Mouse (Mus musculus): ENCODE results near the gene Cntrob.

DNA sequence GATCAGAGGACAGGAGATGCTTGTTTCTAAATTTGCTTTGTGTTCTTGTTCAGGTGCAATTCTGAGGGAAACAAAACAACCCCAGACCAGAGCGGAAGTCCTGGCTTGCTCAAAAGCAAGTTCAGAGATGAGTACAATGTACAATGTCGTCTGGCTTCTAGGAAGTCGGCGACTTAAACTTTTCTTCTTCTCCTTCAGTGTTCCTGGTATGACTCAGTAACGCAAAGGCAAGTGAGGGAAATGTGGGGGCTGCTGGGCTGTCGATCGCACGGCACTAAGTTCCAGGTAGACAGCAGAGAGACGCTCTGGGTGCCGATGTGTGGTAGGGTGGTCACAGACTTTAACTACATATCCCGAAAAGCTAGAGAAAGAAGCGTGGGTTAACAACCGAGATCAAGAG, 55.5 kb downstream of the Cntrob start:
- TF ChIP-seq CTCF (IDR thresholded peaks at IDR 0.05; ENCODE audit: low read depth, low read length) = no peak
- TF ChIP-seq POLR2A (IDR thresholded peaks at IDR 0.05; ENCODE audit: borderline replicate concordance, low read depth, low read length) = no peak

Measured in bone marrow macrophage, adult 2 months (primary cell).